Mouse (Mus musculus): ENCODE results near the gene Mrpl58. TPM values are rescaled to one million over a fixed set of nuclear protein-coding genes. Genes with fewer than 3 reads are reported as not detected.
A peak's percentile ranks its signal among the peaks of the same experiment; 100 is the strongest.
"Not testable (repeated sequence)": the region's sequence is repeated elsewhere in the genome, so short reads cannot be mapped to it uniquely, and the experiment has no call there.

Mrpl58 gene
- polyA plus RNA-seq, 1 experiment: 18.0 TPM

DNA sequence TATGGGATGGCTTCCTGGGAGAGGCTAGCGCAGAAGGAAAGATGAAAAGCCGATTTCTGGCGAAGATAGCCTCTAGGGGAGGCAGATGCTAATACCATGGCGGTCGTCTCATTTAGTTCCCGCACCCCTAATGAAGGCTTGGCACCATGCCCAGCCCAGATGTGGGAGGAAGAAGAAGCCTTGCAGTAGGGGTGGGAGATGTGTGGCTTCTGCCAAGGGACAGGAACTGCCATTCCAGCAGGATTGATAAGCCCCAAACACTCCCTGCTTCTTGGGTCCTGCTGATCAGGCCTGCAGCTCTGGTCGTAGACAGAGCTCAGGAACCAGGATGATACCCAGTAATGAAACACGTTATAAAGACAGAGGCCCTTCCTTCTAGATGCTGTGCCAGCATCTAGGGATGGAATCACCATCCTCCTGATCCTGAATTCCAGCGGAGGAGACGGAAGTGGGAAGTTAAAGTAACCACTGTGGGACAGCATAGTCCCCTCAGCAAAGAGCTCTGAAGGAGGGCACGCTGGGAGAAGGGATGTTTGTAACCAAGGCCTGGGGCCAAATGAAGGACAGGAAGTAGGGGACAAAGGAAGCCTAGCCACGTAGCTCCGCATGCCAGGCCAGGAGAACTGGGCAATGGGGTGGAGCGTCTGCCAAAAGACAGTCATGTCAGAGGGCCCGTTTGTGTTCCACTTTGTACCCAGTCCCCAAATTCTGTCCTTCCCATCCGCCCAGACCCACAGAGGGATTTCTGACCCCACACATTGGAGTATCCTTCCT lies 19.7 kb upstream of the Mrpl58 start:
- Histone ChIP-seq H3K27me3 (ENCODE audit: control insufficient read depth, insufficient read depth, low read length) (no peaks in the 10 kb centered on the region), H3K27ac (ENCODE audit: control insufficient read depth, insufficient read depth, low read depth, low read length) (no peak overlapping the region), H3K4me1 (ENCODE audit: control insufficient read depth, insufficient read depth, low read length) (peaks cover 7% of the 10 kb centered on the region; the same call in 1 of the 2 replicates), H3K4me3 (ENCODE audit: control insufficient read depth, low read depth, low read length) (no peak overlapping the region), H3K36me3 (ENCODE audit: control insufficient read depth, insufficient read depth, low read length) (no peaks in the 10 kb centered on the region)
- no peak for TF ChIP-seq POLR2A (IDR thresholded peaks at IDR 0.05; ENCODE audit: control insufficient read depth, low read depth, low read length)

DNA sequence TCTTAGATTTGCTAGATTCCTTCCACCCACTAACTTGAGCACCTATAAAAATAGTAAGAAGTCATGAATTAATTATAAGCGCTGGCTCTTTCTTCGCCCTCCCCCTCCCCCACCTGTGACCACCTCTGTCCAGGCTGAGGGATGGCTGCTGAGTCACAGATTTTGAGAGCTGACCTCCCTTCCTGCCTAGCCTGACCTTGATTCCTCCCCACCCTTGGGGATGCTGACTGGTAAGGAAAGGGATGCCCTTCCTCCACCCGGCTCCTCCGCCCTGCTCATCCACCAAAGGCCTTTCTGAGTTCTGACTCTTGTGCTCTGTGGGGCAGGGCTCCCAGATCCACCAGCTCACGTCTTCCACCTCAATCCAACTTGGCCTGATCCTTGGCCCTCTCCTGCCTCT lies 19.0 kb upstream of the Mrpl58 start:
- Histone ChIP-seq H3K4me1 (ENCODE audit: control insufficient read depth, insufficient read depth, low read length) (peaks cover 7% of the 10 kb centered on the region; the same call in 1 of the 2 replicates), H3K36me3 (ENCODE audit: control insufficient read depth, insufficient read depth, low read length) (no peaks in the 10 kb centered on the region), H3K27ac (ENCODE audit: control insufficient read depth, insufficient read depth, low read depth, low read length) (no peak overlapping the region), H3K4me3 (ENCODE audit: control insufficient read depth, low read depth, low read length) (no peak overlapping the region), H3K27me3 (ENCODE audit: control insufficient read depth, insufficient read depth, low read length) (no peaks in the 10 kb centered on the region)
- TF ChIP-seq POLR2A (IDR thresholded peaks at IDR 0.05; ENCODE audit: control insufficient read depth, low read depth, low read length) (no peak), CTCF (IDR thresholded peaks at IDR 0.05; ENCODE audit: control insufficient read depth, insufficient read depth, insufficient replicate concordance, low read depth, low read length) (no peak)

DNA sequence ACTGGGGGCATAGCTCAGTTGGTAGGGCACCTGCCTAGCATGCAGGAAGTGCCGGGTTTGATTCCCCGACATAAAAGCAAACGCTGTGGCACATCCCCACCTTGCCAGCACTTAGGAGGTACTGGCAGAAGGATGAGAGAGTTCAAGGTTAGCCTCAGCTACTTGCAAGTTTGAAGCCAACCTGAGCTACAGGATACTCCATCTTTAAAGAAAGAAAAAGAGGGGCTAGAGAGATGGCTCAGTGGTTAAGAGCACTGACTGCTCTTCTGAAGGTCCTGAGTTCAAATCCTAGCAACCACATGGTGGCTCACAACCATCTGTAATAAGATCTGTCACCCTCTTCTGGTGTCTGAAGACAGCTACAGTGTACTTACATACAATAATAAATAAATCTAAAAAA lies 16.7 kb upstream of the Mrpl58 start:
- H3K4me1 ChIP-seq (ENCODE audit: control insufficient read depth, insufficient read depth, low read length); H3K4me3 ChIP-seq (ENCODE audit: control insufficient read depth, low read depth, low read length); H3K27me3 ChIP-seq (ENCODE audit: control insufficient read depth, insufficient read depth, low read length); H3K27ac ChIP-seq (ENCODE audit: control insufficient read depth, insufficient read depth, low read depth, low read length); H3K36me3 ChIP-seq (ENCODE audit: control insufficient read depth, insufficient read depth, low read length): not testable (repeated sequence)

DNA sequence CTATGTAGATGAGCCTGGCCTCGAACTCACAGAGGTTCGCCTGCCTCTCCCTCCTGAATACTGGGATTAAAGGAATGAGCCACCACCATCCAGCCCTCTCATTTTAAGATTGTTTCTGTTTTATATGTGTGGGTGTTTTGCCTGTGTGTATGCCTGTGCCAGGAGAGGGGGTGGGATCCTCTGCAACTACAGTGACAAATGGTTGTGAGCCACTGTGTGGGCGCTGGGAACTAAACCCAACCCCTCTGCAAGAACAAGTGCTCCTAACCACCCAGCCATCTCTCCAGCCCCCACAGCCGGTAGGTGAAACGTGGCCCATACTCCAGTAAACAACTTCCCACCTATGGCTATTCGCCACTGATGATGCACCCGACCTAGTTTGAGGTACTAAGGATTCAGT lies 12.2 kb upstream of the Mrpl58 start:
- Histone ChIP-seq H3K4me1 (ENCODE audit: control insufficient read depth, insufficient read depth, low read length) (peaks cover 9% of the 10 kb centered on the region), H3K27ac (ENCODE audit: control insufficient read depth, insufficient read depth, low read depth, low read length) (no peak overlapping the region), H3K36me3 (ENCODE audit: control insufficient read depth, insufficient read depth, low read length) (no peaks in the 10 kb centered on the region), H3K27me3 (ENCODE audit: control insufficient read depth, insufficient read depth, low read length) (no peaks in the 10 kb centered on the region), H3K4me3 (ENCODE audit: control insufficient read depth, low read depth, low read length) (no peak overlapping the region)
- no peak for TF ChIP-seq POLR2A (IDR thresholded peaks at IDR 0.05; ENCODE audit: control insufficient read depth, low read depth, low read length)
- no peak for TF ChIP-seq CTCF (IDR thresholded peaks at IDR 0.05; ENCODE audit: control insufficient read depth, insufficient read depth, insufficient replicate concordance, low read depth, low read length)

DNA sequence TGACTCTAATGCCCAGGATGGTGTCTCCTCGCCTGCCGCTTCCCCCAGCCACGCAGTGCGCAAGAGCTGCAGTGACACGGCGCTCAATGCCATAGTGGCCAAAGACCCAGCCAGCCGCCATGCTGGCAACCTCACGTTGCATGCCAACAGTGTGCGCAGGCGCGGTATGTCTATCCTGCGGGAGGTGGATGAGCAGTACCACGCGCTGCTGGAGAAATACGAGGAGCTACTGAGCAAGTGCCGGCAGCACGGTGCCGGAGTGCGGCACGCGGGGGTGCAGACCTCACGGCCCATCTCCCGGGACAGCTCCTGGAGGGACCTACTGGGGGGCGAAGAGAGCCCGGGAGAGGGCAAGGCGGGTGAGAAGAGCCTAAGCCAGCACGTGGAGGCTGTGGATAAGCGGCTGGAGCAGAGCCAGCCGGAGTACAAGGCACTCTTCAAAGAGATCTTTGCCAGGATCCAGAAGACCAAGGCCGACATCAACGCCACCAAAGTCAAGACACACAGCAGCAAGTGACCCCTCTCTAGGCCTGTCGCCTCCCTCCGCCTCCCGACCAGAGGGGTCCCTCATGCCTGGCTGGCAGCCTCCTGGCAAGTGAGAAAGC lies 9.7 kb upstream of the Mrpl58 start:
- no peaks in the 10 kb centered on the region for H3K36me3 ChIP-seq (ENCODE audit: control insufficient read depth, insufficient read depth, low read length)
- no peak overlapping the region for H3K27ac ChIP-seq (ENCODE audit: control insufficient read depth, insufficient read depth, low read depth, low read length)
- peaks cover 9% of the 10 kb centered on the region for H3K4me1 ChIP-seq (ENCODE audit: control insufficient read depth, insufficient read depth, low read length)
- H3K27me3 ChIP-seq (ENCODE audit: control insufficient read depth, insufficient read depth, low read length): no peaks in the 10 kb centered on the region
- TF ChIP-seq POLR2A (IDR thresholded peaks at IDR 0.05; ENCODE audit: control insufficient read depth, low read depth, low read length) (no peak; the same call in 1 of the 2 replicates), CTCF (IDR thresholded peaks at IDR 0.05; ENCODE audit: control insufficient read depth, insufficient read depth, insufficient replicate concordance, low read depth, low read length) (no peak)
- H3K4me3 ChIP-seq (ENCODE audit: control insufficient read depth, low read depth, low read length): peak overlapping the region; percentile 61

DNA sequence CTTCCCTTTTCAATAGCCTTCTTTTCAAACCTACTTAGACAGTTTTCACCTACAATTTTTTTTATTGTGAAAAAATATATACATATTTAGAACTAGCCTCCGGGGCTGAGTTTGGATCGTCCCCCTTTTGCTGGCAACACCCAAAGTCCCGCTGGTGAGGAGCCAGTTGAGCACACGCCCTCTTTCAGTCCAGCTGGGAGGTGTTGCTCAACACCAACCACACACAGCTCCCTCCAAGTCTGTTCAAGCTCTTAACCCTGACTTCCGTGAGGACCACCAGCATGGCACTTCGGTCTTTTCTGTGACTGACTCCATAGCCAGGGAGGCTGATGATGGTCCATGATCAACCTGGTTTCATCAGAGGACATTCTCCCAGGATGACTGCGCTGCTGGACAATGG lies 5.5 kb upstream of the Mrpl58 start:
- Histone ChIP-seq H3K27me3 (ENCODE audit: control insufficient read depth, insufficient read depth, low read length) (no peaks in the 10 kb centered on the region), H3K27ac (ENCODE audit: control insufficient read depth, insufficient read depth, low read depth, low read length) (no peak overlapping the region), H3K4me3 (ENCODE audit: control insufficient read depth, low read depth, low read length) (no peak overlapping the region), H3K4me1 (ENCODE audit: control insufficient read depth, insufficient read depth, low read length) (peaks cover 15% of the 10 kb centered on the region), H3K36me3 (ENCODE audit: control insufficient read depth, insufficient read depth, low read length) (no peaks in the 10 kb centered on the region)
- TF ChIP-seq POLR2A (IDR thresholded peaks at IDR 0.05; ENCODE audit: control insufficient read depth, low read depth, low read length): no peak

DNA sequence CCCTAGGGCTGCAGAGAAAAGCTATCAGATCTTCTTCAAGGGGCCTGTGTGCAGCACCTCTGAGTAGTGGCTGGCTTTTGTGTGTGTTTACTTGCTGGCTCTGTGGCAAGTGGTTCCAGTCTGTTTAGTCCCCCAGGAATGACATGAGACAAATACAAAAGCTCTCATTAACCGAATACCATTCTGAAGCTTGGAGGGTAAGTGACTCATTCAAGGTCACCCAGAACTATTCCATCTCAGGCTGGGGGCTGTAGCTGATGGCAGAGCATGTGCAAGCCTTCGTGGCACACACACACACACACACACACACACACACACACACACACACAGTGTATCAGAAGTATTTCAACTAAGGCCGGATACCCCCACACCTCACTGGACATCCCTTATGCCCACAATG lies 3.4 kb upstream of the Mrpl58 start:
- no peak for TF ChIP-seq POLR2A (IDR thresholded peaks at IDR 0.05; ENCODE audit: control insufficient read depth, low read depth, low read length)
- TF ChIP-seq CTCF (IDR thresholded peaks at IDR 0.05; ENCODE audit: control insufficient read depth, insufficient read depth, insufficient replicate concordance, low read depth, low read length): no peak
- H3K4me3 ChIP-seq (ENCODE audit: control insufficient read depth, low read depth, low read length): no peak overlapping the region
- no peak overlapping the region for H3K27ac ChIP-seq (ENCODE audit: control insufficient read depth, insufficient read depth, low read depth, low read length)
- H3K4me1 ChIP-seq (ENCODE audit: control insufficient read depth, insufficient read depth, low read length): peaks cover 12% of the 10 kb centered on the region
- no peaks in the 10 kb centered on the region for H3K36me3 ChIP-seq (ENCODE audit: control insufficient read depth, insufficient read depth, low read length)
- no peaks in the 10 kb centered on the region for H3K27me3 ChIP-seq (ENCODE audit: control insufficient read depth, insufficient read depth, low read length)

Measured in testis, adult 2 months (tissue).